Mouse (Mus musculus) heart, adult 9 months (tissue): ENCODE data around the gene Cbx2.

Experiments used
- DNase-seq, 2 experiments: peaks; one replicate each; pipeline ENCODE4 v3.0.0; 2022; ENCODE audit warnings: low spot score in 2 of 2

Gene Cbx2

GRCm38 (mm10) chr11:119017506-119017905 is 5.3 kb upstream of the Cbx2 start:
- DNase-seq = no peak

GRCm38 (mm10) chr11:119021180-119021579 is 1.6 kb upstream of the Cbx2 start:
- DNase-seq = no peak

GRCm38 (mm10) chr11:119022068-119022894 is 481 bp upstream of the Cbx2 start:
- no peak for DNase-seq

GRCm38 (mm10) chr11:119023616-119023980 is 836 bp downstream of the Cbx2 start:
- DNase-seq = no peak

GRCm38 (mm10) chr11:119024260-119024659 is 1.5 kb downstream of the Cbx2 start:
- DNase-seq = no peak

GRCm38 (mm10) chr11:119026203-119026602 is 3.4 kb downstream of the Cbx2 start:
- DNase-seq = peak; percentile 80 to 82

GRCm38 (mm10) chr11:119033874-119034558 is 11.3 kb downstream of the Cbx2 start:
- peak; percentile 72 to 80 for DNase-seq

- no peak for DNase-seq
Measured at GRCm38 (mm10) chr11:119034635-119035034, 11.9 kb downstream of the Cbx2 start.

GRCm38 (mm10) chr11:119035094-119035685 is 12.4 kb downstream of the Cbx2 start:
- DNase-seq = no peak

- DNase-seq = no peak
Measured at GRCm38 (mm10) chr11:119035686-119036165, 13.0 kb downstream of the Cbx2 start.

- no peak for DNase-seq
Measured at GRCm38 (mm10) chr11:119036447-119036846, 13.7 kb downstream of the Cbx2 start.

- DNase-seq = no peak
Measured at GRCm38 (mm10) chr11:119036934-119037779, 14.4 kb downstream of the Cbx2 start.

GRCm38 (mm10) chr11:119037780-119038401 is 15.1 kb downstream of the Cbx2 start:
- no peak for DNase-seq

GRCm38 (mm10) chr11:119038744-119039484 is 16.2 kb downstream of the Cbx2 start:
- DNase-seq = no peak

- DNase-seq = no peak
Measured at GRCm38 (mm10) chr11:119039732-119040512, 17.2 kb downstream of the Cbx2 start.

GRCm38 (mm10) chr11:119040600-119041324 is 18.0 kb downstream of the Cbx2 start, which contains the start of gene Cbx8:
Gene Cbx8, minus strand, starts transcription at chr11:119040969.
- peak; percentile 99 for DNase-seq

- no peak for DNase-seq
Measured at GRCm38 (mm10) chr11:119041325-119041716, 18.6 kb downstream of the Cbx2 start.

- no peak for DNase-seq
Measured at GRCm38 (mm10) chr11:119041750-119042465, 19.1 kb downstream of the Cbx2 start.
